Mouse (Mus musculus): ENCODE results near the gene Ctnnbl1. TPM values are rescaled to one million over a fixed set of nuclear protein-coding genes. Genes with fewer than 3 reads are reported as not detected.

The Ctnnbl1 gene
- total and polyA plus RNA-seq, 3 experiments = 46.0 to 57.2 (median 48.6) TPM

DNA sequence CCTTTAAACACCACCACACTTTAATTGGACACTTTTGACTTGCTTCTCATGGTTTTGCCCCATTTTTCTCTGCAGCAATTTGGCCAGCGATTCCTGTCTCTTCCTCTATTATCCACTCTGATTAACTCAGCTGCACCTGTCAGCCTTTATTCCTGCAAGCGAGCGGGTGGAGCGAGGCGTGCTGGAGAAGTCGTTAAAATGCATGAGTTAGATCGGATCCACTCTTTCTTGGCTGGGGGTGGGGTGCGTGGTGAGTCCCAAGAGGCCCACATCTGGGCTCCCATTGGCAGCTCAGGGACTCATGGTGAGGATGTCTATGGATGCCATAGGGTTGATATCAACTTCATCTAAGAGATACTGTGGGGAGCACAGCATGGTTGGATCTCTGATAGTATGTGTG is 34.0 kb upstream of the Ctnnbl1 start:
- no peaks in the 10 kb centered on the region for H3K36me3 ChIP-seq (replicated peaks in 1 of 2; ENCODE audit: control insufficient read depth in 1 of 2, insufficient read depth in 1 of 2, low read length in 1 of 2)
- peaks cover 53% of the 10 kb centered on the region for H3K27me3 ChIP-seq (replicated peaks)
- H3K9ac ChIP-seq (ENCODE audit: insufficient read depth, low read depth) = no peak overlapping the region
- no peaks in the 10 kb centered on the region for H3K9me3 ChIP-seq (replicated peaks; ENCODE audit: low read length)
- no peak overlapping the region for H3K4me2 ChIP-seq (ENCODE audit: insufficient read depth, low read depth, poor library complexity, severe bottlenecking)
- no peak for DNase-seq (ENCODE audit: extremely low read depth)
- TF ChIP-seq CTCF (conservative IDR thresholded peaks at IDR 0.05 in 1 of 2, IDR thresholded peaks at IDR 0.05 in 1 of 2; ENCODE audit: low read depth in 2 of 2, low read length in 2 of 2) = no peak
- TF ChIP-seq MAZ (IDR thresholded peaks at IDR 0.05; ENCODE audit: low read depth, low read length) = no peak
- no peak for TF ChIP-seq USF1 (IDR thresholded peaks at IDR 0.05; ENCODE audit: low read depth, low read length)
- no peak for TF ChIP-seq IRF4 (IDR thresholded peaks at IDR 0.05; ENCODE audit: low read depth, low read length)
- no peak for TF ChIP-seq RCOR1 (conservative IDR thresholded peaks at IDR 0.05; ENCODE audit: low read depth, low read length)
- TF ChIP-seq MYC (IDR thresholded peaks at IDR 0.05; ENCODE audit: low read depth, low read length) = no peak
- no peak for TF ChIP-seq BHLHE40 (IDR thresholded peaks at IDR 0.05; ENCODE audit: low read depth, low read length)
- no peak for TF ChIP-seq TBP (conservative IDR thresholded peaks at IDR 0.05; ENCODE audit: low read depth, low read length)
- TF ChIP-seq POLR2A (IDR thresholded peaks at IDR 0.05; ENCODE audit: low read depth, low read length) = no peak
- TF ChIP-seq MEF2A (IDR thresholded peaks at IDR 0.05; ENCODE audit: borderline replicate concordance, low read depth, low read length) = no peak
- no peak for TF ChIP-seq ZC3H11A (IDR thresholded peaks at IDR 0.05; ENCODE audit: low read depth, low read length)
- no peak for TF ChIP-seq MAFK (IDR thresholded peaks at IDR 0.05; ENCODE audit: insufficient replicate concordance, low read length)
- TF ChIP-seq CHD1 (IDR thresholded peaks at IDR 0.05; ENCODE audit: low read depth, low read length) = no peak
- H3K27ac ChIP-seq (ENCODE audit: insufficient read depth, low read depth) = no peak overlapping the region
- dilution Hi-C loops (cut with MboI; ENCODE audit: extremely low pct_ligation_motif_present, extremely low pct_unique_long_range_greater_than_20kb, low sequenced_read_pairs) (no loop called here), in situ Hi-C loops (cut with MboI; ENCODE audit: low pct_ligation_motif_present, low pct_unique_long_range_greater_than_20kb, low sequenced_read_pairs) (no loop called here)
- no peak overlapping the region for H3K4me3 ChIP-seq (replicated peaks in 1 of 3; ENCODE audit: low read depth in 2 of 3, low read length in 2 of 3, poor library complexity in 1 of 3)
- H3K4me1 ChIP-seq (ENCODE audit: control insufficient read depth in 1 of 2, insufficient read depth in 2 of 2) = no peaks in the 10 kb centered on the region
- H3K79me2 ChIP-seq (replicated peaks; ENCODE audit: control insufficient read depth, extremely low read depth, insufficient read depth, poor library complexity, severe bottlenecking) = no peaks in the 10 kb centered on the region

DNA sequence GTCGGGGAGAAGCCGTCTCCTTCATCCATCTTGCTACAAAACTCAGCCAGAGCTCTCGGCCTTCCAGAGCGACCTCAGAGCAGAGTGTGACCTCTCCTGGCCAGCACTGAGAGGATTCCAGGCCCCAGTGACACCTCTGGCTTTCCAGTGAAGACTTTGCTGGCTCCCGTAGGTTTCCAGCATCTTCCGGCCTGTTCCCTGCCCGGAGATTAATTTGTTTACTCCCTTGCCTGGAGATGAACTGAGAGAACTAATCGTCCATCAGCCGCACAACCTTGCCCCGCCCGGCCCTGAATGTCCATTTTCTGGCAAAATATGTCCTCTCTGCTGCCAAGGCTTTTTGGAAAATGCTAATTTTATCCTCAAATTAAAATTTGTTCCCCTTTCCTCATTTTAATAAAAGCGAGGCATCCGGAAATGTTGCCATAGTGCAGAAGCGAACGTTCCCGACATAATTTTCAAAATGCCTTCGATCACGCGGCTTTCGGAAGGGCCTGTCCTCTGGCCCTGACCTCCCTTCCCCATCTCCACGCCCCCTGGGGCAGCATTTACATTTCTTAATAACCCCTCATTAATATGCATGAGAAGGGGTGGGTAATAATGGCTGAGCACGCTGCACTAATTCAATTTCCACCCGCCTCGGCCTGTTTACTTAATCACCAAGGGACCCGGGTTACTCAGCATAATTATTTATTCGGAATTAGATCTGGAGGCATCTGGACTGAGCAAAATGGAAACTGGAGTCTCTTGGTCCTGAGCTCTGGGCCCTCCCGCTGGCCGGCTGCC is 32.0 kb upstream of the Ctnnbl1 start:
- Histone ChIP-seq H3K9me3 (replicated peaks; ENCODE audit: low read length) (no peaks in the 10 kb centered on the region), H3K4me2 (ENCODE audit: insufficient read depth, low read depth, poor library complexity, severe bottlenecking) (no peak overlapping the region), H3K79me2 (replicated peaks; ENCODE audit: control insufficient read depth, extremely low read depth, insufficient read depth, poor library complexity, severe bottlenecking) (no peaks in the 10 kb centered on the region), H3K36me3 (replicated peaks in 1 of 2; ENCODE audit: control insufficient read depth in 1 of 2, insufficient read depth in 1 of 2, low read length in 1 of 2) (no peaks in the 10 kb centered on the region), H3K27ac (ENCODE audit: insufficient read depth, low read depth) (no peak overlapping the region), H3K4me3 (replicated peaks in 1 of 3; ENCODE audit: low read depth in 2 of 3, low read length in 2 of 3, poor library complexity in 1 of 3) (no peak overlapping the region), H3K4me1 (ENCODE audit: control insufficient read depth in 1 of 2, insufficient read depth in 2 of 2) (no peaks in the 10 kb centered on the region; a peak in 1 of 4 replicates), H3K9ac (ENCODE audit: insufficient read depth, low read depth) (no peak overlapping the region), H3K27me3 (replicated peaks) (peaks cover 47% of the 10 kb centered on the region)
- TF ChIP-seq POLR2AphosphoS2 (IDR thresholded peaks at IDR 0.05; ENCODE audit: low read depth, low read length) = no peak
- no peak for TF ChIP-seq HCFC1 (IDR thresholded peaks at IDR 0.05; ENCODE audit: low read depth, low read length)
- TF ChIP-seq JUN (IDR thresholded peaks at IDR 0.05; ENCODE audit: insufficient read depth, low read depth, low read length) = no peak
- no peak for TF ChIP-seq GABPA (IDR thresholded peaks at IDR 0.05; ENCODE audit: insufficient replicate concordance, low read depth, low read length)
- no peak for TF ChIP-seq CHD1 (IDR thresholded peaks at IDR 0.05; ENCODE audit: low read depth, low read length)
- no peak for TF ChIP-seq SIN3A (IDR thresholded peaks at IDR 0.05; ENCODE audit: low read length)
- no peak for TF ChIP-seq KAT2A (IDR thresholded peaks at IDR 0.05; ENCODE audit: insufficient replicate concordance, low read length)
- no peak for TF ChIP-seq ZMIZ1 (IDR thresholded peaks at IDR 0.05; ENCODE audit: low read depth, low read length)
- no peak for TF ChIP-seq ZNF384 (IDR thresholded peaks at IDR 0.05; ENCODE audit: low read depth, low read length)
- no peak for TF ChIP-seq E2F4 (IDR thresholded peaks at IDR 0.05; ENCODE audit: insufficient replicate concordance, low read depth, low read length)
- no peak for TF ChIP-seq MAX (IDR thresholded peaks at IDR 0.05; ENCODE audit: low read length)
- no peak for TF ChIP-seq TBP (conservative IDR thresholded peaks at IDR 0.05; ENCODE audit: low read depth, low read length)
- no peak for TF ChIP-seq EP300 (IDR thresholded peaks at IDR 0.05; ENCODE audit: low read length)
- TF ChIP-seq NELFE (IDR thresholded peaks at IDR 0.05; ENCODE audit: low read depth, low read length) = no peak
- no peak for TF ChIP-seq MYC (IDR thresholded peaks at IDR 0.05; ENCODE audit: low read depth, low read length)
- no peak for DNase-seq (ENCODE audit: extremely low read depth)
- in situ Hi-C loops (cut with MboI; ENCODE audit: low pct_ligation_motif_present, low pct_unique_long_range_greater_than_20kb, low sequenced_read_pairs) = no loop called here
- dilution Hi-C loops (cut with MboI; ENCODE audit: extremely low pct_ligation_motif_present, extremely low pct_unique_long_range_greater_than_20kb, low sequenced_read_pairs) = no loop called here
